Mouse (Mus musculus): ENCODE measurements around the gene Zcchc14. TPM values are rescaled to one million over a fixed set of nuclear protein-coding genes. Genes with fewer than 3 reads are reported as not detected.

The Zcchc14 gene
- polyA plus RNA-seq (2012; rRNA removed; ENCODE audit: low replicate concordance) = 24.5 and 40.2 TPM in 2 replicates

DNA sequence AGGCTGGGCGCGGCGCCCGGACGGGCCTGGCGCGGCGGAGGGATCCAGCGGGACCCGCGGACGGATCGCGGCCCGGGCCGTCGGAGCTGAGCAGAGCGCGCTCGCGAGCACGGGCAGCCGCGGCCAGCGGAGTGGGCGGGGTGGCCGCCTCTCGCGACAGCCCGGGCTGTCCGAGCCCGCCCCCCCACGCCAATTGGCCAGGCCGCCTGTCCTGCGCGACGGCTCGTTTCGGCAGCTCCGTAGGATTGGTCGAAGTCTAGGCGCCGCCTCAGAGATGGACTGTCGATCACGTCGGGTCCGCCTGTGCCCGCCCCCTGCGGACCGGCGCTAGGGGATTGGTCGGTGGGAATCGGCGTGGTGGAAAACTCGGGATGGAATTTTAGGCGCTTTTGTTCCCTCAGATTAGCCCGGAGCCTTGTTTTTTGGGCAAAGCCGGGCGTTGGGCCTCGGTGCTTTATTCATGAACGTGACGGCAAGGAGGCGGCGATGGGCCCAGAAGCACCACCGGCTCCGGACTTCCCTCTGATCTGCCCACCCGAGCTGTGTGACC is at the start of gene Zcchc14:
Gene Zcchc14 (minus strand): TSS at position 128 of the 550 bp plus-strand sequence.

DNA sequence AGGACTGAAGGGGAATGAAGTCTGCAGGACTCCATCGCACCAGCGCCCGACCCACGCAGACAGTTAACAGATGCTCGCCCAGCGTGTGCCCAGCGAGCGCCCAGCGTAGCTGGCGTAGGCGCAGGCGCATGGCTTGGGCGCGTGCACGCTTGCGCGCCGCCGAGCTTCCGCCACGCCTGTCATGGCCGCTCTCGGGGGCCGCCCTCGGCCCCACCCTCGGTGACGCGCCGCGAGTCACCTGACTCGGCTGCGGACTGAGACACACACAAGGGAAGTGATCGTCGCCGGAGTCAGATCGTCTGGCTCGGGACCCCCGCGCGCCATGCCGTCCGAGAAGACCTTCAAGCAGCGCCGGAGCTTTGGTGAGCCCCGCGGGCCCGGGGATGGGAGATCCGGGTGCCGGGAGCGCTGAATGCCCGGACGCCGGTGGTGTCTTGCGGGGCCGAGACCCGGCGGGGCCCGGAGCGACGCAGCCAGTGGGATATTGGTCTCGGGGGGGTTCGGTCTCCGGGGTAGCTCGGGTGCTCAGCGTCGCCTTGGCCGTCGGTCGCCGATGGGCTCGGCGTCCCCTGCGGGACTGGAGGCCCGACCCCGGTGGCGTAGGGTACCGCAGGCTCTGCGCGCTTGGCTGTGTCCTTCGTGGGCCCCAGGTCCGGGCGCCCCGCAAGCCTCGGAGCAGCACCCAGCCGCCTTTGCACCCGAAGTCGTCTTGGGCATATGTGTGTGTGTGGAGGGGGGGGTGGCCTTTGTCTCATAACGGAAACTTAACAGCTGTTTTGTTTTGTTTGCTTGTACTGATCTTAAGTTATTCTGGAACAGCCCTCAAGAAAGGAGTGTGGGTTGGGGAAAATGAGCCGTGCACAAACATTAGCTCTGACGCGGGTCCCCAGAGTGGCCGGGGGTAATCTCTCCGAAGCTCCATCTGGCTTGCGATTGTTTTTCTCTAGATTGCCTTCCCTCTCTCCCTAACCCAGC is 62.2 kb downstream of the Zcchc14 start, which contains the start of gene Map1lc3b:
Gene Map1lc3b (plus strand): TSS at position 159 of the 975 bp plus-strand sequence.

DNA sequence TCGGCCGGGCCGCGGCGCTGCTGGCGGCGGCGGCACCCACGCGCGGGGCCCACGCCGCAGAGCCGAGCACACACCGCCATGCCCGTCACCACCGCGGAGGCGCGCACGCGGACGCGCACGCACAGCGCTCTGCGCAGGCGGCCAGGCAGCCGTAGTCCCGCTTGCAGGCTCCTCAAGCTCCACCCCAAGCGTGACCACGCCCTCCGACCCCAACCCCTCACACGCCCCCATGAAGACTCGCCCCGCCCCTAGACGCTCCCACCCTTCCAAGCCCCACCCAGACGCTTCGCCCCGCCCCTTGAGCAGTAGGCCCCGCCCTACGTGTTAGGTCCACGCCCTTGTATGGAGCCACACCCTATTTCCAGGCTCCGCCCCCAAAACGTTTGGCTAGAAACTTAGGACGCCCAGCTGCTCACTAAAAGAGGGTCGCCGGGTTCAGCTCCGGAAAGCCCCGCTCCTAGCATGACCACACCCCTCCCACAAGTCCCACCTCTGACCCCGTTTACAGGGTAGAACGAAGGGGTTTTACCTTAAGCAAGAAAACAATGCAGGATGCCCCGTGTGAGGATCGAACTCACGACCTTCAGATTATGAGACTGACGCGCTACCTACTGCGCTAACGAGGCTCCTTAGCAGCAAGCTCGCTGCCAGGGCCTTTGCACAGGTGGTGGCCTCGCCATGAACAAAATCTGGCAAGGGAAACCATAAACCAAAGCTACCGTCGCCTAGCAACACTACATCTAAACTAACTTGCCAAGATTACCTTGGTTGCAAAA is 73.8 kb downstream of the Zcchc14 start, which contains the start of gene Fbxo31:
Gene Fbxo31 (minus strand): TSS at position 131 of the 776 bp plus-strand sequence.

Other genes starting within 250 kb of the Zcchc14 start
- gene 1700018B08Rik, start 108.6 kb downstream of the Zcchc14 start, polyA plus RNA-seq (2012; rRNA removed; ENCODE audit: low replicate concordance) = not detected in 2 replicates
- gene Fbxo31, start 74.1 kb downstream of the Zcchc14 start, polyA plus RNA-seq (2012; rRNA removed; ENCODE audit: low replicate concordance) = 65.4 and 68.5 TPM in 2 replicates
- gene Map1lc3b, start 62.5 kb downstream of the Zcchc14 start, polyA plus RNA-seq (2012; rRNA removed; ENCODE audit: low replicate concordance) = 104 and 161 TPM in 2 replicates
- gene Jph3, start 76.7 kb upstream of the Zcchc14 start, polyA plus RNA-seq (2012; rRNA removed; ENCODE audit: low replicate concordance) = 0.06 and 0.13 TPM in 2 replicates
- 15.5 and 17.9 TPM in 2 replicates for gene Klhdc4, start 176.7 kb upstream of the Zcchc14 start, polyA plus RNA-seq (2012; rRNA removed; ENCODE audit: low replicate concordance)